Mouse (Mus musculus) cerebellum, postnatal 4 days (tissue): Measurements from ENCODE around the gene Arfgef2.

Source experiments
- DNase-seq, 2 experiments: peaks; one replicate each; pipeline ENCODE4 v3.0.0; 2022; ENCODE audit warnings: low spot score in 2 of 2, mixed read lengths in 1 of 2

Arfgef2 gene

DNA sequence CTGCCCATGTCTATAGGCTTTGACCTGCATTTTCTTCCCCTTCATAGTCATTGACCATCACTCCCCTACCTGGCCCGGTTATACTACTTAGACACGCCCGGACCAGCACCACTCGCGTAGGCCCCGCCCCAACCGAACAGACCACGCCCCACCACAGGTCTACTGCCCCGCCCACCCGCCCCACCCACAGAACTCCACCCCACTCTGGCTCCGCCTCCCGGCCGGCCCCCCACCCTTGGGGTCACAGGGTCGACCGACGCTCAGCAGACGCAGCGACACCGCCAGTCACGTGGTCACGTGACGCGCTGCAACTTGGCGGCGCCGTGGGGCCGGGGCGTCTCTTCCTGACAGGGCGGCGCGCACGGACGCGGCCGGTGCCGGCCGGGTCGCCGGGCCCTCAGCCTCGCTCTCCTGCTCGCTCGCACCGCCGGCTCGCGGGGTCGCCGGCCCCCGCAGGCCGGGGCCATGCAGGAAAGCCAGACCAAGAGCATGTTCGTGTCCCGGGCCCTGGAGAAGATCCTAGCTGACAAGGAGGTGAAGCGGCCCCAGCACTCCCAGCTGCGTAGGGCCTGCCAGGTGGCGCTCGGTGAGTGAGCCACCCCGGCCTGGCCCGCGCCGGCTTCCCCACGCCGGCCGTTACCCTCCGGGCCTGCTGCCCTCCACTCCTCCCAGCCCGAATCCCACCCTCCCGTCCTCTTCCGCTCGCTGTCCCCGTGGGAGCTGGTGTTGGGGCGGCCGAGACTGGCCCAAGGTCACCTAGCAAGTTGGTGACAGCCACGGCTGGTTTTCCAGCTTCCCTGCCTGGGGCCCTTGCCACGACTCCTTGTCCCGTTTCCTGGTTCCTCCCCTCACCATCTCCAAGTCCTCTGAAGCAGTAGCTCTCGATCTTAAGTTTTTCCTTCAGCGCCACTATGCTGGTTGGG, at the start of gene Arfgef2:
Gene Arfgef2 (plus strand): TSS at position 339 of the 923 bp plus-strand sequence.
- peak; percentile 74 to 84 for DNase-seq

DNA sequence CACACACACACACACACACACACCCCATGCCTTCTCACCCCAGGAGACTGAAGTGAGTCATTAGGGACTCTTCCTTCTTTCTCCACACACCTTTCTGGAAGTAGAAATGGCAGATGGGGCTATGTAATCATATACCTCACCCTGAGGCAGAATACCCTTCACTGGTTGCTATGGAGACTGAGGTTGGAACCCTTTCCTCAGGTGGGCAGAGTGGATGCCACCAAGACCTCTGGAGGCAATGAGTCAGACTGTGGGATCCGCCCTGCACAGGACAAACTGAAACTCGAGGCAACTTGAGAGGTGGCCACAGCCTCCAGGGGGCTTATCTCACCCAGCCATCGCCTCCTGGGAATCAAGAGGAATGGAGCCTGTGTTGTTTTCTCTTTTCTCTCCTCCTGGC, 47.4 kb upstream of the Arfgef2 start:
- no peak for DNase-seq

DNA sequence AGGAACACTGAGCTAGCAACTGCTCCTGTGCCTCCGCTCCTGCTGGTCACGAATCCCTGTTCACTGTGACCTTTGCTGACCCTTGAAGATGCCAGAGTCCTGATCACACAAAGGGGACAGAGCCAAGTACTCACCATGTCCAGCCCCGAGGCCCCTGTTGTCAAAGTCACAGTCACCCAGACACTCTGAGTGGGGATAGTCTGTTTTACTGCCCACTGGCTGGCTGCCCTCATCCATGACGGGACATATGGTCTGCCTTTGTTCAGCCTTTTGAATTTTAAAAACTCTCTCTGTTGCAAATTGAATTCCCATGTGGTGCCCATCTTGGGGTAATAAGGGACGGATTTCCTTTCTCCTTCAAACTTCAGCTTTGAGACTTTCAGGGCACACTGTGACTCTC, 41.3 kb upstream of the Arfgef2 start:
- DNase-seq, result no peak

DNA sequence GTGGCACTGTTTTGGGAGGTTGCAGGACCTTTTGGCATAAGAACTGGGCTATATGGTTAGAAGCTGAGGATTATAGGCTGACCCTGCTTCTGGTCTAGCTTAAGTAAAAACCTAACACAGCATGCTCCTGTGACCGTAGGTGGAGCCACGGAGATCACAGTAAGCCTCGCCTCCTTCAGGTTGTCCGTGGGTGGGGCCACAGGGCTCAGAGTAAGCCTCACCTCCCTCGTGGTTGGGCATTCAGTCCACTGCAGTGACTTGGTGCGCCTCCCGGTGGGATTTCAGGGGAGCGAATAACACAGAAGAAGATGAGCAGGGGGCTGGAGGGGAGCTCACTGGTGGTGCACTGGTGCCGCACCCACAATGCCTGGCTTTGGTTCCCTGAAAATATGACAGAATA, 37.8 kb upstream of the Arfgef2 start:
- no peak for DNase-seq

DNA sequence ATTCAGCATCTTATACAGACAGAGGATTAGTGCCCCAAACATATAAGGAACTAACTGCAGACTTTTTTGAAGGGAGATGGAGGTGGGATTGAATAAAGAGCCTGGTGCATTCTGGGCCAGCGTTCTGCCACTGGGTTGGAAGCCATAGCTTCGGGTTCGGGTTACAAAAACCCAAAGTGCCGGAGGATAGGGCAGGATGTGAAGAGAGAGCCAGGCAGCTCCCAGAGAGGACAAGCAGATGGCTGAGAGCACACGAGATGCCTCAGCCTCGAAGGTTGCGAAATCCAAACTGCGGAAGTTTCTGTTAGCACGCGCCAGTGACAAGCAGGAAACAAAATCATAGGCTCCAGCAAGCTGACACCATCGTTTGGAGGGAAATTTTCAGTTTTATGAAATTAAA, 34.0 kb upstream of the Arfgef2 start:
- no peak for DNase-seq

DNA sequence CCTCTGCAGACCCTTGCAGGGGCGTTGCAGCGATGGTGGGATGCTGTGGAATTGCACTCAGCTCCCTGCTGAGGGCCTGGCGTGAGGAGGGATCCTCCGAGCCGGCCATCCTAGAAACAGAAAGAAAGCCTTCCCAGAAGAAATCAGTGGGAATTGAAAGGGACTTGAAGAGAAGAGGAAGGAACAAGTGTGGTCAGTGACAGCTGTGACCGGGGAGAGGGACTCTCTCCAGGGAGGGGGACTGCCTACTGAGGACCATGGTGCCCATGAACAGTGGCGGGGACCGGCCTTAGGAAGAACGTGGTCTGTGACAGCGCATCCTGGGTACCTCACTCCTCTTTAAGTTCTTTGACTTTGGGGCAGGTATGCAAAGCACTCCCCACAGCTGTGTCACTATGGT, 31.8 kb upstream of the Arfgef2 start:
- no peak for DNase-seq

DNA sequence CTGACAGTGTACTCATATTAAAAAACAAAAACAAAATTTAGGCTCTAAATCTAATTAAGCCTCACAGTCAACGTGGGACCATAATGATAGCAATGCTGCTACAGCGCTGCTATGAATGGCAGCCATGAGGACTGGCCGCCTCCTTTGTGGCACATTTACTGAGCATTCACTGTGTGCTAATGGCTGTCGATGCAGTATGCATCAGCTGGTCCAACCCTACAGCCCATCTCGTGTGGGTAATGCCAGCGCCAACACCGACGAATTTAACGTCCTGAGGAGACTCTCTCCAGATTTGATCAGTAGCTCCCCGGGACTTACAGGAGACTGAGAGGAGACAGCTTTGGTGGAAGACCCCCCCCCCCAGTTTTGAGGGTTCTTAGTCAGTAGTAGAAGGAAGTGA, 31.1 kb upstream of the Arfgef2 start:
- DNase-seq, result no peak

DNA sequence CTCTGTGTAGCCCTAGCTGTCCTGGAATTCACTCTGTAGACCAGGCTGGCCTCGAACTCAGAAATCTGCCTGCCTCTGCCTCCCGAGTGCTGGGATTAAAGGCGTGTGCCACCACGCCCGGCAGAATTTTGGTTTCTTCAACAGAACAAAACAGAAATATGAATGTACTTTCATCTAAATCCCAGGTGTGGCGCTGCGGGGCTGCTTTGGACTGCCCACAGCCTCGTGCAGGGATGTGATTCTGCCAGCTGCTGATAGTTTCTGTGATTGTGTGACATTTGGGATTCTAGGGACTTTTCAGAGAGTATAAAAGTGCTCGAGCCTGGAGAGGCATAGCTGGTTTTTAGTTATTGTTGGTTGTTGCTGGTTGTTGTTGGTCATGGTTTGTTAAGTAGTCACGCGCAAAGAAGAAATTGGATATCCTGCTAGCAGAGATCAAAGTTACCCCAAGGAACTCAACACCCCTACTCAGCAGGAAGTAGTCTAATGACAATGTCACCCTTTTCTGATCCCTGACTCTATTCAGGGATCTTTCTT, 30.0 kb upstream of the Arfgef2 start:
- no peak for DNase-seq

DNA sequence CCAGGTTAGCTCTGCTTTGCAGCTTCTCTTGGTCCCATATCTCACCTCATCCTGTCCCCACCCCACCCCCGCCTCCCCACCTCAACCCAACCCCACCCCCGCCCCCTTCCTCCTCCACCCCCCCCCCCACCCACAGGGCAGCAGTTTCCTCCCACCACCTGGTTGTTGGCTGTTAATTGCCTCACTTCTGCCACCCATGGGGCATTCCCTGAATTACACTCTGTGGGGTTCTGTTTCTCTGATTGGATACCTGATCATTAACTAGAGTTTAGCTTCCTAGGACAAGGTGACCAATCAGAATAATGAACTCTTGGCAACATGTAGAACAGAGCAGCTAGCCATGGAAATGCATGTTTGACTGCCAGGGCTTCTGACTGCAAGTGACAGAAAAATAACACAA, 29.1 kb upstream of the Arfgef2 start:
- DNase-seq, result peak in 1 of 2 experiments; percentile 51

DNA sequence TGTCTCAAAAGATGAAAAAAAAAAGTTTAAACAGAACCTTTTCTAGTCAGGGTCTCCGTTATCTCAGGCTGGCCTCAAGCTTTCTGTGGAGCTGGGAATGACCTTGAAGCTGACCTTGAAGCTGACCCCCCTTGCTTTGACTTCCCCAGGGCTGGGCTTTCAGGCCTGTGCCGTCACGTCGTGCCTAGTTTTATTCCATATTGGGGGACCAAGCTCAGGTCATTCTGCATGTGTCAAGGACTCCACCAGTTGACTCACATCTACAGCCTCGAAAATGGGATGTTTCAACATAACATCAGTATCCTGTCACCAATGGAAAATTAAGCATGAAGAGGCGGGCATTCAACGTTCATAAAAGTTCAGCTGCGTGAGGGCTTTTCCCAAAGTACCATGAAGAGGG, 25.4 kb upstream of the Arfgef2 start:
- no peak for DNase-seq

DNA sequence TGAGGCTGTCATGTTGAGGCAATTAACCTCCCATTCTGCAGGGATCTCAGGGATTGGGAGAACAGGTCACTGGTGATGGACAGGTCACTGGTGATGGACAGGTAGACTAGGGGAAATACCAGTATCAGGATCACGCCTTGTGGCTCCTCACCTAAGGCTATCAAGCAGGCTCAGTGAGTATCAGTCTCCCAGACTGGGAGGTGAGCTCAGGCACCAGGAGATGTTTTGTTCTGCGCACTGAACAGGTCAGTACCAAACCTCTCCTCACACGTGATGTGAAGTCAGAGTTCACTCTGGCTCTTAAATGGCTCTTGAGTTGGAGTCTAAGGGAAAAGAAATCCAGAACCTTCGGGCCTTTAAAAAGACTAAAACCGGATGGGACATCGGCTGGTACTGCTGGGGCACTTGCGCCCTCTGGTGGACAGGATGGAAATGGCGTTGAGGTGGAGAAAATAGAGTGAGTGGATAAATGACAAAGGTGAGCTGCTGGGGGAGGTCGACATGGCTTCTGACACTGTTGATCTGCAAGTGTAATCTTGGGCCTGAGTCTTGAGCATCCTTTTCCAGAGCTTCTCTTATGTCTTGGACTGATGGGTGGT, 24.3 kb upstream of the Arfgef2 start:
- peak; percentile 79 to 81 for DNase-seq

DNA sequence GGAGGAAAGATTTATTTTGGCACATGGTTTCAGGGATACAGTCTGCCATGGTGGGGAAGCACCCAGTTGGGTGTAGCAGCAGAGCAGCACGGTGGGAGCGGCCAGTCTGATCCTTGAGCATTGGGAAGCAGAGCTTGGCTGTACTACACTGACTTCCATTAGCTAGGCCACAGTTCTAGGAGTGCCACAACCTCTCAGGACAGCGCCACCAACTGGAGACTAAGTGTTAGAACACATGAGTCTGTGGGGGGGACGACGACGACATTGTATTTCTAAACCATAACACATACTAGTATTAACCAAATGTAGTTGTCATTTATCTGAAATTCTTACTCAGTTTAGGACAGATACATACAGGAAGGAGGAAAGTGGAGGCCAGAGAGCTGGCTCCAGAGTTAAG, 21.0 kb upstream of the Arfgef2 start:
- DNase-seq, result no peak

DNA sequence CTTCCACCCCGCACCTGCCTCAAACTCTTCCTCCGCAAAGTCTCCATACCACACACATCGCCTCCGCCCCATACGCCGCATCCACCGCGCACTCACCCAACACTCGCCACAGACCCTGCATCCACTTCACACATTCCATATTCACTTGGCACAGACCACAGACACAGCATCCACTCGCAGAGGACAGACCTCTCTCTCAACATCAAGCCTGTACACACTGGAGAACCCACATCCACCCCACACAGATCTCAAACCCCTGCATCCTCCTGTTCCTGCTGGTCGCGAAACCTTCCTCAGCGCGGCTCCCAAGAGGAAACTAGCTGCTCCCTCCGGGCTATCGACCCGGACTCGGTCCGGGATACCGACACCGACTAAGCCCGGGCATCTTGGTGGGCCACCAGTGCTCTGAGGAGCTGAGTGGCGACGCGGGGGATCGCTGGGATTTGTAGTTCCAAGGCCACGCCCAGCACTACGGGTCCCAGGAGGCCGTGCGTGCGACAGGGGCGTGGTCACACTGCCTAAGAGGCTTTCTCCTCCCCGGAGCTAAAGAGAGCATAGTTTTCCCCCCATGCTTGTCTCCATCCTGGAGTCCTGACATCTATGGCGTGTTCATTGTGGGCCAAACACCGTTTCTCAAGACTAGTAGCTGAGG, 18.9 kb upstream of the Arfgef2 start:
- DNase-seq, result peak; percentile 50 to 84

DNA sequence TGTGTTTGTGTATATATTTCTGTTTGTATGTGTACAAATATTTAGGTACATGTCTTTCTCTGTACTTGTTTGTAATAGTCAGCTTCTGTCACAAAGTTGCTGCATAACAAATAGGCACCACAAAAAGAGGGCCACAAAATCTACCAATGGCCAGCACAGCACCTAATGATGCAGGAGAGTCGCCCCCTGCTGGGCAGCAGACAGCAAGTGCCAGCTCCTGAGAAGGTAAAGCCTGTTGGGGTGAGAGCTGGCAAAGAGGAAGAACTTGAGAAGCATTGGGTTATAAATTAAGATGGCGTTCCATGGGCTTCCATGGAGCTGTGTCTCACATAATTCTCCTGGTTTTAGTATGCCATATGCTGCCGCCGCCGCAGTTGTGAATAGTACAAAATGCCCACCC, 13.7 kb upstream of the Arfgef2 start:
- no peak for DNase-seq

DNA sequence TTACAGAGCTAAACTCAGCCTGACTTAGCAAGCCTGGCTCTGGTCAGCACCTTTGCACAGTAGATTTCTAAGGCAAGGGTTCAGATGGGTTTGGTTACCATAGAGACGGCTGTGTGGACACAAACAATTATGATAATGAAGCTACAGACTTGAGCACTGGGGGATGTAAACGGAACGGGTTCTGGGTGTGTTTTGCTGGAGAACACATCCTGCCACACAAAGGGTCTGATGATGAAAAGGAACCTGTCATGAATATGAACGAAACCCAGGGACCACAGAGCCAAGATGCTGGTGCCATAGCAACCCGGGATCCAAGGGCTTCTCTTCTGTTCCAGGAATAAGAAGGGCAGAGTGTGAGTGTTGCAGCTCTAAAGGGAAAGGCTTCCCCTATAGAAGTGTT, 13.0 kb upstream of the Arfgef2 start, which contains the start of gene Trp53rkb:
Gene Trp53rkb (plus strand): TSS at position 177 of the 400 bp plus-strand sequence.
- no peak for DNase-seq

DNA sequence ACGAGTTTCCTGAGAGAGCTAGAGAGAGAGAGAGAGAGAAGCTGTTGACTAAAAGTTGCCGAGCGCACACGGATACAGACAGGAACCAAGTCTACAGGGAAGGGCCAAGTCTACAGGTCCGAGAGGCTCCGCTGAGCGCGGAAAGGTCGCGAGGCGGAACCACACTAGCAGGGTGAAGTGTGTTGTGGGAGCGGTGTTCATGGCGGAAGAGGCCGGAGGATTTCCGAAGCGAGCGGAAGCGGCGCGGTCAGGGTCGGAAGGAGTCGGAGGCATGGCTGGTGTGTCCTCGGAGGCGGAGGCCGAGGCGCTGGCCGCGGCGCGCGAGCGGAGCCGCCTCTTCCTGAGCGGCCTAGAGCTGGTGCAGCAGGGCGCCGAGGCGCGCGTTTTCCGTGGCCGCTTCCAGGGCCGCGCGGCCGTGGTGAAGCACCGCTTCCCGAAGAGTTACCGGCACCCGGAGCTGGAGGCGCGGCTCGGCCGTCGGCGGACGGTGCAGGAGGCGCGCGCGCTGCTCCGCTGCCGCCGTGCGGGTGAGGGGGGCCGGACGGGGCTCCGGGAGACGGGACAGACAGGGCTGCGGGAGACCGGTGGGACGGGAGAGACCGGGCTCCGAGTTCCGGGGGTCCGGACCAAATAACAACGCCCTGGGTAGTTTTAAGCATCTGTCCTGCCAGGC, 11.7 kb upstream of the Arfgef2 start:
- peak; percentile 78 to 85 for DNase-seq

DNA sequence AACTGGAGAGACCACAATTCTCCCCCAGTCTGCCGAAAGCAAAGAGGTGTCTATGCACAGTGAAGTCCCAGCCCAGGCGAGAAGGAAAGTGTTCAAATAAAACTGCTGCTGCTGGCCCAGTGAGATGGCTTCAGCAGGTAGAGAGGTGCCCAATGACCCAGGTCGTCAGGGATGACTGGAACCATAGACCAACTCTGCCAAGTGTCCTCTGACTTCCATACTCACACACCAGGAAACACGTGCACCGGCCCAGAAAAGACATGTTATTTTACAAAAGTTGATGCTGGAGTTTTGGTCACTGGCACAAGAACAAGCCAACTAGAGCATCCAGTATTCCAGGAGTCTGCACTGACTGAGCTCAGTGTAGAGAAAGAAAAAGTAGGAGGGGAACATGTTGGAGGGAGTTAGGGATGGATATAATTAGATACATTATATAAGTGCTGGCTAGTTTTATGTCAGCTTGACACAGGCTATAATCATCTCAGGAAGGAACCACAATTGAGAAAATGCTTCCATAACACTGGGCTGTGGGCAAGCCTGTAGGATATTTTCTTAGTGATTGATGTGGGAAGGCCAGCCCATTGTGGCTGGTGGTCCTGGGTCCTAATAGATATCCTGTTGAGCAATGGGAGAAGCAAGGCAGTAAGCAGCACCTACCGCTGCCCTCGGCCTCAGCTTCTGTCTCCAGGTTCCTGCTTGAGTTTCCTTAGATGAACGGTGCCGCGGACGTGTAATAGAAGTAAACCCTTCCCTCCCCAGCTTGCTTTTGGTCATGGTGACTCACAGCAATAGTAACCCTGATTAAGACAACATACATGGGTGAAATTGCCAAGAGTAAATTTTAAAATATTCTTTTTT, 5.5 kb upstream of the Arfgef2 start:
- no peak for DNase-seq

DNA sequence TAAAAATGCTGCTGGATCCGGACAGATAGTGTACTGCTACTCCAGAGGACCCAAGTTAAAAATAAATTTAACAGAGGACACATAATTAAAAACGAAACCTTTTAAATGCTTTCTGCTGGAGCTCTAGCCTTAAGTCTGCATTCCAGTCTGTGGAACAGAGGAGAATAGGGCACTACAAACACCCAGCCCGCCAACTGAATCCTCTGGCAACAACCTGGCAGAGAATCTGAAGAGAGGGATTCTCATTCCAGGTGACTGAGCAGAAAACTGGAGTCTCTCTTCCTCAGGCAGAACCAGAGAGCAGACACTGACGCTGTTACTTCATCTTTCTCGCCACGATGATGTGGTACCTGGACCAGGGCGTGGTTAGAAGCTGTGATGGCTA, 4.9 kb upstream of the Arfgef2 start:
- no peak for DNase-seq

DNA sequence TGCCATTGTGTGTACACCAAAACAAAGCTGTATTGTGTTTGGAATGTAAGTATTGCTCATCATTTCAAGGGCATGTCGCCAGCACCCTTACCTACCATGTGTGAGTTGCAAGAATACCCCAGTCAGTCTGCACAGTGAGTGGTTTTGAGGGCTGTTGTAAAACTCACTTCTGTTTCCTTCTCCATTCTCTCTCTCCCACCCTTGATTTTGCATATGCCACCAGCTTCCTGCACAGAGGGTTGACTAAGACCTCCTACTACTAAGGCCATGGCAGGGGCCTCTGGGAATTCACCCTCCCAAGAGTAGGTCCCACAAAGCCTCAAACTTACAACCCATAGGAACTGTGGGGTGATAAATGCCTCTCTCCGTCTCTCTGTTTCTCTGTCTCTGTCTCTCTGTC, 4.0 kb upstream of the Arfgef2 start:
- DNase-seq, result no peak

DNA sequence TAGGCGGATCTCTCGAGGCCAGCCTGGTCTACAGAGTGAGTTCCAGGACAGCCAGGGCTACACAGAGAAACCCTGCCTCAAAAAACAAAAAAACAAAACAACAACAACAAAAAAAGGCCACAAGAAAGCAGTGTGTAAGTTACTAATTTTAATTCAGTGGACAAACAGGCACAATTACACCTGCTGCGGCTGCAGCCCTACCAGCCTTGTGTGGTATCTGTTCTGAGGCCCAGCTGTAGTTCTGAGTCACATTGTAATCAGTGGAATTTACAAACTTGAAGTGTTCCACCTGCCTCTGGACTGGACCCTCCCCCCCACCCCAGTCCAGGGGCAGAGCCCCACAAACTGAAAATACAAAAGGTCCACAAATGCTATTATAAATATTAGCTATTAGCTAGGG, 2.1 kb upstream of the Arfgef2 start:
- DNase-seq, result no peak

DNA sequence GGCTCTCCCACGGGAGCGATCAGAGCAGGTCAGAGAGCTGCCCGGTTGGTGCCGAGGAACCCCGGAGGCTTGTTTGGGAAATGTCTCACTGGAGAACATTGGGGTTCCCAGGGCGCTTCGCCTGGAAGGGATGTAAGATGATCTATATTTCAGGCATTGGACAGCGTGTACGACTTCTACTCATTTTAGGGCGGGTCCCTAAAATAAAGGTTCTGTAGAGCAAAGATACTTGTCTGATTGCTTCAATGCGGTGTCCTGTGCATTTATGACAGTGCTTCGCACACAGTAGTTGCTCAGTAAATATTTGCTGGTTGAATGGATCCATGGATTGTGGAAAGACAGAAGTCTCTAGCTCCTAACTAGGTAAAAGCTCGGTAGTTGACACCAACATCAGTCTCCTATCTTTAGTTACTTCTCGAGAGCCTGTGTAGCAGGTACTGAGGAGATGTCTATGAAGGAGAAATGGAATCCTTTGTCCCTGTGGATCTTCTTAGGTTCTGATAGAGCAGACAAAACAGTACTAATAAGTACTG, 851 bp downstream of the Arfgef2 start:
- no peak for DNase-seq
